Mouse (Mus musculus) adrenal gland, postnatal 36 days (tissue): ENCODE measurements around the gene Cmtm2b. TPM values are rescaled to one million over a fixed set of nuclear protein-coding genes. Genes with fewer than 3 reads are reported as not detected.

Experiments
- total RNA-seq, 2 experiments: library from RNA; stranded (reverse); gene quantifications; 2 replicates each; pipeline ENCODE4 v1.2.3; 2021

The Cmtm2b gene
- total RNA-seq, 2 experiments from 2014 or later: 0.46 TPM; not detected in 1

Other genes starting within 250 kb of the Cmtm2b start
- gene Cdh5, start 220.6 kb upstream of the Cmtm2b start, total RNA-seq: 10 to 100 TPM; 44.1 to 61.4 TPM
- 10 to 100 TPM in 1 of 2 experiments, 1 to 10 TPM in 1; 5.3 to 20.8 TPM for gene Bean1, start 151.8 kb upstream of the Cmtm2b start, total RNA-seq
- 10 to 100 TPM; 79.2 to 80.0 TPM for gene Tk2, start 73.7 kb upstream of the Cmtm2b start, total RNA-seq
- gene Cklf, start 71.4 kb upstream of the Cmtm2b start, total RNA-seq: 100 to 1,000 TPM in 1 of 2 experiments, 10 to 100 TPM in 1; 86.6 to 187 TPM
- gene Cmtm2a, start 29.0 kb upstream of the Cmtm2b start, total RNA-seq: under 1 TPM; 0.89 to 0.92 TPM
- not detected for gene Gm45711, start 12.1 kb upstream of the Cmtm2b start, total RNA-seq
- gene Cmtm1, start 12.1 kb upstream of the Cmtm2b start, total RNA-seq: not detected
- gene Gm11020, start 663 bp upstream of the Cmtm2b start, total RNA-seq: not detected
- gene Cmtm3, start 17.2 kb downstream of the Cmtm2b start, total RNA-seq: 100 to 1,000 TPM in 1 of 2 experiments, 10 to 100 TPM in 1; 65.8 to 153 TPM
- gene Cmtm4, start 73.6 kb downstream of the Cmtm2b start, total RNA-seq: 10 to 100 TPM; 47.7 to 60.9 TPM
- 100 to 1,000 TPM; 122 to 135 TPM for gene Dync1li2, start 120.8 kb downstream of the Cmtm2b start, total RNA-seq
- gene Terb1, start 187.7 kb downstream of the Cmtm2b start, total RNA-seq: not detected
- gene Nae1, start 212.4 kb downstream of the Cmtm2b start, total RNA-seq: 10 to 100 TPM; 36.4 to 38.4 TPM
- gene Car7, start 212.5 kb downstream of the Cmtm2b start, total RNA-seq: 1 to 10 TPM; 1.5 to 4.1 TPM